Mouse (Mus musculus): ENCODE measurements around the gene Utp14b. TPM values are rescaled to one million over a fixed set of nuclear protein-coding genes. Genes with fewer than 3 reads are reported as not detected.

Utp14b gene
- polyA plus RNA-seq, 2 experiments from 2014 or later, result 0.65 to 0.87 TPM

DNA sequence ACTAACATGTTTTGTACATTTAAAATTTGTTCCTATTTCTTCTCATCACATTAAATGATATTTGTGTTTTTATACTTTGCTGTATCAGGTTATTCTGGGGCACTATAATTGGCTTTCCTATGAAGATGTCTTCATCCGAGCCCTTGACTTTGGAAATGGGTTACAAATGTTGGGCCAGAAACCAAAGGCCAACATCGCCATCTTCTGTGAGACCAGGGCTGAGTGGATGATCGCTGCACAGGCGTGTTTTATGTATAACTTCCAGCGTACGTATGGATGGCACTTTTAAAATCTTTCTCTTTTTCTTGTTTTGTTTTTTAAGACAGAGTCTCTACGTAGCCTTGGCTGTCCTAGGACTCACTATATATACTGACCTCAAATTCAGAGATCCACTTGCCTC lies 30.3 kb downstream of the Utp14b start:
- ATAC-seq, result no peak

GRCm38 (mm10) chr1:78694503-78695258 lies 36.8 kb downstream of the Utp14b start:
- ATAC-seq, result no peak

DNA sequence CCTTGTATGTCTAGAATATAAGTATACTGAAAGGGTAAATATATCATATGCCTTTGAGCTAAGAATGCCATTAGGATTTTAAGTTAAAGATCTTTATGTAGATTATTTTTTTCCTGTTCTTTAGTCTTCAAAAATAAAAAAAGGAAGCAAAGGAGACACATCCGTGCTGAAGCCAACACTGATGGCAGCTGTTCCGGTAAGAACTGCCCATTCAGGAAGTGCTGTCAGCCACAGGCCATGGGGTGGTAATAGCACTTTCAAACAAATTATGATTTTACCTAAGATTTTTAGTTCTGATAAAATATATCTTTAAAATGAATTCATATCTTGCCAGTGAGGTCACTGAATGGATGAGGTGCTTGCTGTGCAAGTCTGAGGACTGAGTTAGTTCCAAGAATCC lies 38.5 kb downstream of the Utp14b start:
- ATAC-seq, result no peak

- no peak for ATAC-seq
These were observed 39.1 kb downstream of the Utp14b start for GRCm38 (mm10) chr1:78696903-78697302.

DNA sequence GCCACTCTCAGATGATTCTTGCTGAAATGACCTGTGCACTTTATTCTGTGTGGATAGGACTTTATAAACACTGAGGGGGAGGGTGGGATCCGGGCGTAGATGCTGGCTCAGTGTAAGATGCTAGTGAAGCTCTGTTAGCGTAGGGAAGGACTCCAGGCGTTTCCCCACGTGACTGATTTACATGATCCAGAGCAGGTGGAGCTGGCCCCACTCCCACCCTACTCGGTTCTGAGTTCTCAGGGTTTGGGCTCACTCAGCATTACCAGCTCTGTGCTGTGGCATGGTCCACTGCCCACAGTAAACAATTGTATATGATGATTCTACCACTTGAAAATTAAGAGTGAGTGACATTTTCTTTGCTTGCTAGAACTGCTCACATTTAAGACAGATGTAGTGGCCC lies 40.3 kb downstream of the Utp14b start:
- ATAC-seq, result no peak

- ATAC-seq, result no peak
These were observed 43.9 kb downstream of the Utp14b start for GRCm38 (mm10) chr1:78701740-78702139.

DNA sequence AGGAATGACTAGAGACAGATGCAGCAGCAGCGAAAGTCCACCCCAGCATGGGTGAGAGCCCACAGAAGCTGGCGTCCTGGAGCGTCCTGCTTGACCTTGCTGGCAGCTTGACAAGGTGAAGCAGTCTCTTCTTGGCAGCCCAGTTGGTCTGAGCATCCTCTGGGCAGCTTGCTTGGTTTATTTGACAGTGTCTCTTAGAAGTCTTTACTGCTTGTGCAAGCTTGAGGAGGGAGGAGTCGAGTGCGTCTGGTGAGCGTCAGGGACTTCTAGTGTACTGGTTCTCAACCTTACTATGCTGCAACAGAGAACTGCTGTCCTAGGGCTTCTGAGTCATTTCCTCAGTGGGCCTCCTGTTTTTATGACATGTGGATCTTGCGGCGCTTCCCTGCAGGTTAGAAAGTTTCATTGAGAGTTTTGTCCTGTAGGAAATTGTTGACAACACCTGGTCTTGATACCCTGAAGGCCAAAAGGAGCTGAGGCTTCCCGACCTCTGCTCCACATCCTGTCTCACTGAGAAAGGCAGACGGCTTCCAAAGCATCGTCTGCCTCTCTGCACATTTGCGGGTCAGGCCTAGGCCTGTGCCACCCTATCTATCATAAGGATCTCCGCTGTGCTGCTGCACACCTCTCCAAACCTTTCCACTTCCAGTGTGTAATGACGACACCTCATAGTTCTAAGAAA lies 44.6 kb downstream of the Utp14b start:
- no peak for ATAC-seq

DNA sequence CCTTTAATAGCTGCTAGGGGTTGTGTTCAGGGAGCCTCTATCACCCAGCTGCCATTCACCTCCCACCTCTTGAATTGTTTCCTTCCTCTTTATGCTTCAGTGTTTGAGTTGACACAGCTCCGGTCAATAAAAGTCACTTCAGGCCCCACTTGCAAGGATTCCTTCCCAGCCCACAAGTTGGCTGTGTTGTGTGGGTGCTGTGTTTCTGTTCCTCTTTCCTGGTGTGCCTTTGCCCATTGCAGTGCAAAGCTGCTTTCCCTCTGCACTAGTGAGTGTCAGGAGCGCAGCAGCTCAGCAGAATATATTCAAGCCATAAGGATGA lies 45.1 kb downstream of the Utp14b start:
- no peak for ATAC-seq

GRCm38 (mm10) chr1:78706338-78706737 lies 48.5 kb downstream of the Utp14b start:
- ATAC-seq, result no peak

GRCm38 (mm10) chr1:78707280-78707679 lies 49.4 kb downstream of the Utp14b start:
- no peak for ATAC-seq

GRCm38 (mm10) chr1:78710026-78710425 lies 52.2 kb downstream of the Utp14b start:
- ATAC-seq, result no peak

DNA sequence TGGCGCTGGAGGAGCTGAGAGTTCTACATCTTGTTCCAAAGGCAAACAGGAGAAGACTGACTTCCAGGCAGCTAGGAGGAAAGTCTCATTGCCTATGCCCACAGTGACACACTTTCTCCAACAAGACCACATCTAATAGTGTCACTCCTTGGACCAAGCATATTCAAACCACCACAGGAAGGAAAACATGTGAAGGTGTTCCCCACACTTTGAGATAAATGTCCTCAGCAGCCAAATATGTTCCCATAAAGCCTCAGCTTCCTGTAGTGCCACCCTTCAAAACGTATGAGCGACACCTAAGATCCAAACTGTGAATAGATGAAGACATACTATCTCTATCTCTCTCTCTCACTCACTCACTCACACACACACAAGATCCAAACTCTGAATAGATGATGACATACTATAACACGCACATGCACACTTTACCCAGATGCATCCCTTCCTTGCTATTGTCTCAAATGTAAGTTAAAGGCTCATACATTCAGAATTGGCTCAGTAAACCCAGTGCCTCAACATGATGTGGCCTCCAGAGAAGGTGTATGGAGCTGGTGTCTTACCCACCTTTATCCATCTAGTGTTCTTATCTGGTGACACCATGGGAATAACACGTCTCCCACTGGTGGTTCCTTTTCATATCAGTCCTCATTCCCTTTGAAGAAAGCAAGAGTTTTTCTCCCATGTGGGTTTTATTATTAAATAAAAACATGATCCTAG lies 52.9 kb downstream of the Utp14b start:
- no peak for ATAC-seq

Other genes with a start within 250 kb of the Utp14b start
- gene Farsb, start 169.1 kb upstream of the Utp14b start, polyA plus RNA-seq (2017; shearing (Covaris generic)), result 10 to 100 TPM; 64.1 to 76.8 TPM
- gene Mogat1, start 147.0 kb upstream of the Utp14b start, polyA plus RNA-seq (2017; shearing (Covaris generic)), result not detected
- gene BC035947, start 145.9 kb upstream of the Utp14b start, polyA plus RNA-seq (2017; shearing (Covaris generic)), result under 1 TPM in 1 of 2 experiments, not detected in 1; 0.11 TPM
- 1 to 10 TPM; 3.8 to 4.7 TPM for gene Acsl3, start 213 bp upstream of the Utp14b start, polyA plus RNA-seq (2017; shearing (Covaris generic))
- not detected for gene Kcne4, start 158.7 kb downstream of the Utp14b start, polyA plus RNA-seq (2017; shearing (Covaris generic))

Data from CD4-positive, CD25-positive, alpha-beta regulatory T cell, adult 4 months (primary cell).